Mouse (Mus musculus) ovary, postnatal 36 days (tissue): Measurements from ENCODE around the gene Myl6.

Experiments
- DNase-seq: peaks from one replicate; pipeline ENCODE4 v3.0.0; 2022; ENCODE audit warnings: low spot score, mixed read lengths

Gene Myl6

DNA sequence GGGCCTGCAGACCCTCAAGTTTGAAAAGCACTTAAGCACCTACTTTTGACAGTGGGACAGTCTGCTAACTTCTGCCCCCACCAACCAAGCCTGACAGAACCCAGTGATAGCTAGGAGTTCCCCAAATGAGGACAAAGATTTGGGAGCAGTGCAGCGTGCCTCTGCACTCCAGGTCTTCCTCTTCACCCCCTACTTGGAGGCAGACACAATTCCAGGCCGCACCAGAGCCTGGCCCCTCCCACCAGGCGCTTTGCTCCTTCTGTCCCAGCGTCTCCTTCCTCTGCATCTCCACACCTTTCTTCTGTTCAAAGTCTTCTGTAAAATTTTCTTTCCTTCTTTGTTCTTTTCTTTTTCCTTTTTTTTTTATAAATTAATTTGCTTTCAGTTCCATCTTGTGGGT is 4.2 kb downstream of the Myl6 start:
- DNase-seq, result no peak

DNA sequence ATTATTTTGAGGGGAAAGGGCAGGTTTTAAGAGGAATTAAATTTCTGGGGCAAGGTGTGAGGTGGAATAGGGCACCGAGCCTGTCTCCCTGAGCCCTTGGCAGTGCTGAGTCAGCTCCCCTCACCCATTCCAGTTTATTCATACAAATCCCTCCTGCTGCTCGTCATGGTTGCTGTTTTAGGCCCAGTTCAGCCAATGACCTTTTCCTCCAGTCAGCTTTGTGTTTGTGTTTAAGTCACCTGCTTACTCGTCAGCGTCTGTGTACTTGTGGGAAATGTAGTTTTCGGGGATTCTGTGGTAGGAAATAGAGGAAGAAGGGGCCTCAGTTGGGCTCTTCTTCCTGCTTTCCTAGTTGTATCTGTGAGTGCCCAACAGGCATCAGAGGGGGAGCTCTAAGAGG is 4.6 kb downstream of the Myl6 start:
- no peak for DNase-seq

DNA sequence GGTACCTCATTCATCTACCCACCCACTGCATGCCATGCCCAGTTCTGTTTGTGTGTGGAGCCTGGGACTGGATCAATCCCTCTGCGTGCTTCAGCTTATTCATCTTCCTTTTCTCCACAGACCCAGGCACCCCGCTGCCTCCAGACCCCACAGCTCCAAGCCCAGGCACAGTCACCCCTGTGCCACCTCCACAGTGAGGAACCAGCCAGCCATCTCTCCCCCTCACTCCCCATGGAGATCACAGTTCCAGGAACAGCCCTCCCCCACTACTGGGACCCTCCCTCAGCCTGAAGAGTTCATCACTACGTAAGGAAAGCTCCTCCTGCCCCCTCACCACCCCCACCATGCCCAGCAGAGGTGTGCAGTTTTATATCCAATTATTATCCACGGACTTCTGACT is 5.2 kb downstream of the Myl6 start:
- DNase-seq, result no peak

DNA sequence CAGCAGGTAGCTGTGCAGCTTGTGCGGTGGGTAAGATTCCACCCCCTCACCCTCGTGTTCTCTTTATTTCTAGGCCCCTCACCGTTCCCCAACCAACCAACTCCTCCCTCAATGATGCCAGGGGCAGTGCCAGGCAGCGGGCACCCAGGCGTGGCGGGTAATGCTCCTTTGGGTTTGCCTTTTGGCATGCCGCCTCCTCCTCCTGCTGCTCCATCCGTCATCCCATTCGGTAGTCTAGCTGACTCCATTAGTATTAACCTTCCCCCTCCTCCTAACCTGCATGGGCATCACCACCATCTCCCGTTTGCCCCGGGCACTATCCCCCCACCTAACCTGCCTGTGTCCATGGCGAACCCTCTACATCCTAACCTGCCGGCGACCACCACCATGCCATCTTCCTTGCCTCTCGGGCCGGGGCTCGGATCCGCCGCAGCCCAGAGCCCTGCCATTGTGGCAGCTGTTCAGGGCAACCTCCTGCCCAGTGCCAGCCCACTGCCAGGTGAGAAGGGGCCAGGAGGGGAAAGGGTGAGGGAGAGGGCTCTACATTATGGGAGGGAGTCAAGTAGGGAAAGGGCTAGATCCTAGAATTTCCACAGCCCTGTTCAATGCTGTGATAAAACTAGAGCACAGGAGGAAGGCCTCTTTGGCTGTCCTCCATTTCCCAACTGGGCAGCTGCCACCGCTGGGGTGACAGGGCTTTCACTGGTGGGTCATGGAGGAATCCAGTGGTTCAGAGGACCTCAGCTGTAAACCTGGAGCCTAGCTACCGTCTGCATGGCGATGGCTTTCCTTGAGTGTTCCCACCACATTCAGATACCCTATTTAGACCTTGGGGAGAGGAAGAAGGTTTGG is 5.9 kb downstream of the Myl6 start:
- no peak for DNase-seq

DNA sequence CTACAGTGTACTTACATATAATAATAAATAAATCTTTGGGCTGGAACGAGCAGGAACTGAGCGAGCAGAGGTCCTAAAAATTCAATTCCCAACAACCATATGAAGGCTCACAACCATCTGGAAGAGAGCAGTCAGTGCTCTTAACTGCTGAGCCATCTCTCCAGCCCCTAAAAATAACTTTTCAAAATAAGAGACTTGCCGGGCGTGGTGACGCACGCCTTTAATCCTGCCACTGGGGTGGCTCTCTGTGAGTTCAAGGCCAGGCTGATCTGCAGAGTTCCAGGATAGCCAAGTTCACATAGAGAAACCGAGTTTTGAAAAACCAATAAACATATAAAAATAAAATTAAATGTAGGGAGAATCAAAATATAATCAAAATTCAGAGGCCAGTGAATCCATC is 7.6 kb downstream of the Myl6 start:
- no peak for DNase-seq

DNA sequence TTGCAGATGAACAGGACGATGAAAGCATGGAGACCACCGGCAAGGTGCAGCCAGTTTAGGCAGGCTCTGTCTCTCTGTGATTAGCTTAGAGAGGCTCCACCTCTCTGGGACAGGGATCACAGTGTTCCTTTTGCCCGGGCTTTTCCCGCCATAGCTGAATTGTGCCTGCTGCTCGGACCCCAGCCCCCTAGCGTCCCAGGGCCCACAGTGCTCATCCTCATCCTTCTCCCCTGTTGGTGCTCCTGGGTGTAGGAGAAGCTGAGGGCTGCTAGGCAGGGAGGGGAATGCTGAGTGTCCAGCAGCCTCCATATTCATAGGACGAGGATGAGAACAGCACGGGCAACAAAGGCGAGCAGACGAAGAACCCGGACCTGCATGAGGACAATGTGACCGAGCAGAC is 19.6 kb downstream of the Myl6 start:
- no peak for DNase-seq

DNA sequence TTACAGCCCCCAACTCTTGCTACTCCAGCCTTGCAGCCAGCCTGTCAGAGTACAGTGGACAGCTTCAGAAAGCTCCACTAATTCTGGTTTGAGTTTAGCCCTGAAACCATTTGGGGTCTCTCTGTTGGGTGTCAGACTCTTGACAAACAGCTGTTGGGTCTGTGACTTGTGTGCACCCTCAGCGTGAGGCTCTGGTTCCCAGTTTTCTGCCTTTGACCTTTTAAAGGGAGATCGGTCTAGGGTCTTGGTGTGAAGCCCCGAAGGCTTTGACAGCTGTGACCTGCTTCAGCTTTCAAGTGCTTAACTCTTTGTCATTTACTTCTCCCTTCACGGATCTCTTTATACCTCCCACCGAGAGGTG is 33.7 kb downstream of the Myl6 start:
- no peak for DNase-seq

DNA sequence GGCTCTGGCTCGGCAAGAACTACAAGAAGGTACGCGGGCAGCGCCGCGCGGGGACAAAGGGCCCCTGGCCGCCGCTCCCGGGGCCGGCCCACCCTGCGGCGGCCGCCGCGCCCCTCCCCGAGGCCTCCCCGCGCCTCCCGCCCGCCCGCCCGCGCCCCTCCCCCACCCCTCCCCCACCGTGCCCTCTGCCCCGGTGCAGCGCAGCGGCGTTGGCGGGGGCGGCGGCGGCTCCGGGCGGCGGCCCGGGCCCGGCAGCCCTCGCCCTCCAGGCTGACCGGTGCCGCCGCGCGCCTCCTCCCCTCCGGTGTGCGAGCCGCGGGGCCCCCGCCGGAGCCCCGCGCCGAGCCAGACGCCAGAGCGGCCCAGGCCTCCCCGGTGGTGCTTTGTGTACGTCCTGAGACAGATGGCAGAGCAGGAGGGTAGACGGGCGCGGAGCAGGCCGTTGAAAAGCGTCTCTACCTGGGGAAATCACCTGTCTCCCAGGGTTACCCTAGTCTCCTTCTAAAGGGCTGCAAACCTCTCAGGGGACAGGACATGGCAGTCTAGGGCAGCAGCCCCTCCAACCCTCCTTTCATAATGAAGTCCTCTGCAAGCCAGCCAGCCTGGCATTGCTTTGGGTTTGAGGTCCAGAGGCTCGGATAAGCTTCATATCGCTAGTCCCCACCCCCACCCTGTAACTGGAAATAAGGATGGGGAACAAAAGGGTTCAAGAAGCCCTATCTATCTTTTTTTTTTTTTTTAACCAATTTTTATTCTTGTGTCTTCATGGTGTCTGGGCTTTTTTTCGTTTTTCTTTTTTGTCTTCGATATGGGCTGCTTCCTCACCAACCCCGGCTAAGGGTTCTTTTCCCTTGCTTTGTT is 34.3 kb downstream of the Myl6 start:
- peak; percentile 59 for DNase-seq

DNA sequence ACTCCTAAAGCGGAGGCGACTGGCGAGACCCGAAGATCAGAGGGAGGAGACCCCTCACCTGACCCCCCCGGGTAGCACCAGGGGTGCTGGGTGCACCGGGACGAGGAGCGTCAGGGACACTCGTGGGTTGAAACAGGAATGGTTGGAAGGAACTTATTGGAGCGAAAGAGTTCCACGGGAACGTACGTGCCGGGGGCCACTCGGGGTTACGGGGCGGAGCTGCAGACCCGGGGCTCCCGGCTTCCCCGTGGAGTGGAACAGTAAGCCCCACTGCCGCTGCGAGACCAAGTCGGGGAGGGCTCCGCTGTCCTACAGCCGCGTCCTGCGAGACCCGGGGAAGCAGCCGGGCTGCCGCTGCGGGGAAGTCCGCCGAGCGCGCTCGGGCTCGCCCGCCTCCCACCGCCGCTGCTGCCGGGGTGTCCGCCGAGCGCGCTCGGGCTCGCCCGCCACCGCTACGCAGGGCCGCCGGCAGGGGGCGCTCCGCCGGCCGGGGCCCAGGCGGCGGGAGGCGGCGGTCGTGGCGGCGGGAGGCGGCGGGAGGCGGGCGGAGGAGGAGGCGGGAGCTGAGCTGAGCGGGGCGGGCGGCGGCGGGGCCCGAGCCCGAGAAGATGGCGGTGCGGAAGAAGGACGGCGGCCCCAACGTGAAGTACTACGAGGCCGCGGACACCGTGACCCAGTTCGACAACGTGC is 35.1 kb downstream of the Myl6 start, which contains the start of gene Smarcc2:
Gene Smarcc2, plus strand, starts transcription at position 530 of the 690 bp plus-strand sequence.
- DNase-seq, result peak; percentile 91

DNA sequence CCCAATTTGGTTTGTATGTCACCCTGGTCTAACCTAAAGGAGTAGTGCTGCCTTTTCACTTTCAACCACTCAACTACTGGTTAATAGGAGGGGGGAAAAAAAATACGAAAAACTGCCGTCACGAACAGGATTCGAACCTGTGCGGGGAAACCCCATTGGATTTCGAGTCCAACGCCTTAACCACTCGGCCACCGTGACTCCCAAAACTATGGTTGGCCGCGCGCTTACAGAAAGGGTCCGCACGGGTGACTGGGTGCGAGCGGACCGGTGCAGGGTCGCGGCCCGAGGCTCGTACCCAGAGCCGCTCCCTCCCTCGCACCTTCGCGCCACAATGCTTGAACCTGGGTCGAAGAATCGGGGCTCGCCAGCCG is 35.6 kb downstream of the Myl6 start:
- peak; percentile 91 for DNase-seq

DNA sequence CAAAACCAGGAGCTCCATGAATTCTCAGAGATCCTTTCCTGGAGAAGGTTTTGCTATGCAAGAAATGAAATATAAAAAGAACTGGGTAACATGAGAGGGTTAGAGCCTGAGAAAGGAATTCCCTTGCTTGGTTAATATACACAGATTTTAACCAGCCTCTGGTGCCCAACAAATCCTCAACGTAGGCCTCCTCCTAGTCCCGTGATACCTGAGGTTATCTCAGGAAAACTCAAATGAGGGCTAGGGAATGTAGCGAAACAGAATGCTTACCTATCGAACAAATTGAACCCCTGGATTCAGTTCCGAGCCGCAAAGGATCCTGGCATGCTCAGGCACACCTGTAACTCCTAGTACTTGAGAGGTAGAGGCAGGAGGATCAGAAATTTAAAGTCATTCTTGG is 36.3 kb downstream of the Myl6 start:
- no peak for DNase-seq

DNA sequence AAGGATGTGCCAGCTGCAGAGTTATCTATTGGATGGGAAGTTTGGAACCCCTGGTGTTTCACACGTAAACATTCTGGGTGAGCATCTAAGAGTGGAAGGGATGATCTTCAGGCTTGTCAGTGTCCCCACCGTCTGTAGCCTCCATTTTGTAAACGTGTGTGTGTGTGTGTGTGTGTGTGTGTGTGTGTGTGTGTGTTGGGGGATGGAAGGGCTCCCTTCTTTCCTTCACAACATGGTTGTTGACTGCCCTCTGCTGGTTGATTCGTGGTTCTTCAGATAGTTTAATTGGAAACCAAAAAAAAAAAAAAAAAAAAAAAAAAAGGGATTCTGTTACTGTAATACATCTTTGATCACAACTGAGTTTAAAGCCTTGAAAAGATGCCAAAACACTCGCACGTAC is 38.7 kb downstream of the Myl6 start:
- DNase-seq, result peak; percentile 28

DNA sequence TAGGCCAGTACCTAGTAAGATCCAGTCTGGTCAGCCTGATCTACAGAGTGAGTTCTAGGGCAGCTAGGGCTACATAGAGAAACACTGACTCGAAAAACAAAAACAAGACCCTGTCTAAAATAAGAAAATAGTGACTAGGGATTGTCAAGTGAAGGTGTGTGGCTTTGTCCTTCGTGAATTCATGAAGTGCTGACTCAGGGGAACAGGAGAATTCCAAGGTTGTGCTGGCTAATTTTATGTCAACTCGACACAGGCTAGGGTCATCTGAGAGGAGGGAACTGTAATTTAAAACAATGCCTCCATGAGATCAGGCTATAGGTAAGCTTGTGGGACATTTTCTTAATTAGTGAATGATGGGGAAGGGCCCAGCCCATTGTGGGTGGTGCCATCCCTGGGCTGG is 39.5 kb downstream of the Myl6 start:
- no peak for DNase-seq

DNA sequence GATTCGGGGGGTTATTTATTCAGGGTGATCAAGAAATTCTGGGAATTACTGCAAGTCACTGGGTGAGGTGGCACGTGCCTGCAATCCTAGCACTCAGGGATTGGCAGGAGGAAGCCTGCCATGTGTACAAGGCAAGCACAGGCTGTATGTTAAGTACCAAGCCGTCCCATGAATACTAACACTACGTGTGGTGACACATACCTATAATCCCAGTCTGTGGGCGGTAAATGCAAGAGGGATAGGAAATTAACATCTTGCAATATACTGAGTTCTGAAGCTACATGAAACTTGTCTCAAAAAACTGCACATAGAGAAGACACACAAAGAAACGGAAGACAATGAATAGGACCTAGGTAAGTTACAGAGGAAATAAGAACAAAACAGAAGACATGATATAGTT is 42.9 kb downstream of the Myl6 start:
- no peak for DNase-seq

DNA sequence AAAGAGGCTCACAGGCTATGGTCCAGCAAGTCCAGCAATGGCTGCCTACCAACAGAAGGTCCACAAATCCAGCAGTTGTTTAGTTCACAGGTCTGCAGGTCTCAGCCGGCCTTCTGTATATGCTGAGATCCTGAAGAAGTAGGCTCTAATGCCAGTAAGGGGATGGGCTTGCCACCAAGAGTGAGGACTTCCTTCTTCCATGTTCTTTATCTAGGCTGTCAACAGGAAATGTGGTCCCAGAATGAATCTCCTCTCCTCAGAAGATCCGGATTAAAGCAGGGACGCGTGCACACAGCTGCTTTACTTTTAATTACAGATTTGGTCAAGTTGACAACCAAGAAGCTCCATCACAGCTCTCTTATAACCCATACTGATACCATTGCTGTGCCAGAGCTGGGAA is 48.5 kb downstream of the Myl6 start:
- no peak for DNase-seq

DNA sequence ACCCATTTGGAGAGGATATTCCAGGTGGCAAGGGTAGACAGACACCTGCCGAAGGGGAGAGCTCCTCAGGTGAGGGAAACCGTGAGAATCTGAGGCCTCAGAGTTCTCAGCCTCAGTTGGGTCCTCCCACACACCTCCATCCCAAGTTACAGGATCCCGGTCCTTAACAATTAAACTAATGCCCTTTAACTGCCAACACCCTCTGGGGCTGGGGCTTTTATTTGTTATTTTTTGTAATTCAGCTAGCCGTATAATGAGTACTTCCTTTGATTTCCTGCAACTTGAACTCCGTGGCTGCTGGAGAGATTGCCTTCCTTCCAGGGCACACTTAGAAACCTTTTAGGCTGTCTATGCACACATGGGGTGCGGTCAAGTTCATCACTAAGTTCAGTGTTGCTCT is 49.6 kb downstream of the Myl6 start:
- DNase-seq, result no peak

DNA sequence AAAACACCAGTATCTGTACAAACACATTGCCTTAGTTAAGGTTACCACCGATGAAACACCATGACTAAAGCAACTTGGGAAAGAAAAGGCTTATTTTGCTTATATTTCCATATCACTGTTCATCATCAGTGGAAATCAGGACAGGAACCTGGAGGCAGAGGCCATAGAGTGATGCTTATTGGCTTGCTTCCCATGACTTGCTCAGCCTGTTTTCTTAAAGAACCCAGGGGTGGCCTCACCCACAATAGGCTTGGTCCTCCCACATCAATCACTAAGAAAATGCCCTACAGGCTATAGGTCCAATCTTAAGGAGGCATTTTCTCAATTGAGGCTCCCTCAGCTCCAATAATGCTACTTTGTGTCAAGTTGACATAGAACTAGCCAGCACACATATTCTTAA is 51.2 kb downstream of the Myl6 start:
- DNase-seq, result no peak

DNA sequence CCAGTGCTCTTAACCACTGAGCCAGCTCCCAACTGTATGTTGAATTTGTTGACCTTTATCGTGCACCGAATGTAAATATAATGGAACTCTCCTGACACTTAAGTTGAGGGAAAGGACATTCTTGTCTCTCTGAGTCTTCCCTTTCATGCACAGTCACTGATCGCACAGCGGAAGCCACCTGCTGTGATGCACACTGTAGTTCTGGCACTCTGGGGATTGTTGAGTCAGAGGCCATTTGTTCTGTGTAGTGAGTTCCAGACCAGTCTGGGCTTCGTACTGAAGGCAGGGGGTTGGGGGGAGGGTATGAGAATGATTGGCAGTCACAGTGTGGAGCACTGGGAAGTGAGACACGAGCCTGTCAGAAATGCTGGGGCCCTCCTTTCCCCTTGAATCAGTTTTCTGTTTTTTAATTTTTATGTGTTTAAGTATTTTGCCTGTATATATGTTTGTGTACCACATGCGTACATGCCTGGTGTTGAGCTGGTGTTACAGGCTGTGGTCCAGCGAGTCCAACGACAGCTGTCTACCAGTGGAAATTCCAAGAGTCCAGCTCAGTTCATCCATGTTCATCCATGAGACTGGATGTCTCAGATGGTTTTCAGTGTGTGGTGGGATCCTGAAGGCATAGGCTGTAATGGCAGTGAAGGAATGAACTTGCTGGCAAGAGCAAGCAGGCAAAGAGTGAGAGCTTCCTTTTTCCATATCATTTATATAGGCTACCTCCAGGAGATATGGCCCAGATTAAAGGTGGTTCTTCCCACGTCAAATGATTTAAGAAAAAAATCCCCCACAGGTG is 52.4 kb downstream of the Myl6 start:
- no peak for DNase-seq
